Mouse (Mus musculus): ENCODE measurements around the gene Lias. TPM values are rescaled to one million over a fixed set of nuclear protein-coding genes. Genes with fewer than 3 reads are reported as not detected.

Lias gene
- polyA plus RNA-seq, 1 experiment, result 32.1 TPM

DNA sequence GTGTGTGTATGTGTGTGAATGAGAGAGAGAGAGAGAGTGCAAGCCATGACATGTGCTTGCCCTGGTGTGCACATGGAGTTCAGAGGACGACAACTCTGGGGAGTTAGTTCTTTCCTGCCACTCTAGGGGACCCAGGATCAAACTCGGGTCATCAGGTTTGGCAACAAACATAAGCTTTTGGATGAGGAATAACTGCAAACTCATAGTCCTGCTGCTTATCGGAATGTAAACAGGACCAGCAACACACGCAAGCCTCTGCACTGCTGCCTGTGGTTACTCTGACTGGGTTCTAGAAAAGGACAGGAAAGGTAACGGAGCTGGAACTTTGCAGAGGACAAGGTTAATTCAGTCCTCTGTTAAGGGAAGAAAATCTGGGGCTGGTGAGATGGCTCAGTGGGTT, 34.0 kb downstream of the Lias start:
- H3K4me1 ChIP-seq (ENCODE audit: control insufficient read depth, insufficient read depth, low read length), result no peaks in the 10 kb centered on the region
- no peaks in the 10 kb centered on the region for H3K27me3 ChIP-seq (ENCODE audit: control insufficient read depth, insufficient read depth, low read length)
- TF ChIP-seq CTCF (IDR thresholded peaks at IDR 0.05; ENCODE audit: control insufficient read depth, insufficient read depth, insufficient replicate concordance, low read depth, low read length) (no peak), POLR2A (IDR thresholded peaks at IDR 0.05; ENCODE audit: control insufficient read depth, low read depth, low read length) (no peak)
- H3K4me3 ChIP-seq (ENCODE audit: control insufficient read depth, low read depth, low read length), result no peak overlapping the region
- no peak overlapping the region for H3K27ac ChIP-seq (ENCODE audit: control insufficient read depth, insufficient read depth, low read depth, low read length)
- no peaks in the 10 kb centered on the region; the same call in 1 of the 2 replicates for H3K36me3 ChIP-seq (ENCODE audit: control insufficient read depth, insufficient read depth, low read length)

DNA sequence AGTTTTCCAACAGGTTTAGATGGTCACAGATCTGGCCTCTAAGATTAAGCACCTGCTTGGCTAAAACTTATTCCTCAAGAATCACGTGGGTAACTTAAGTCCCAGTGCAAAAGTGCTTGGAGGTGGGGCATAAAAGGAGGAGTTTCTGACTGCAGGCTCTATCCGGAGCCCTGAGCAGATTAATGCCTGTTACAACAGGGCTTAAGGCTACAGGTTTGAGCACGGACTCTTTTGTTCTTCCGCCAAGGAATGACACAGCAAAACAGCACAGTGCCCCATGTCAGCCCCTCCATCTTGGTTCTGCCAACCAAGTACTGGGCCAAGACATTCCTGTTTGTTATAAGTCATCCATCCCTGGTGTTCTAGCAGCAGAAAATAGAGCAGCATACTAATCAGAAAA, 37.0 kb downstream of the Lias start:
- Histone ChIP-seq H3K4me3 (ENCODE audit: control insufficient read depth, low read depth, low read length) (no peak overlapping the region), H3K27ac (ENCODE audit: control insufficient read depth, insufficient read depth, low read depth, low read length) (no peak overlapping the region), H3K36me3 (ENCODE audit: control insufficient read depth, insufficient read depth, low read length) (no peaks in the 10 kb centered on the region), H3K27me3 (ENCODE audit: control insufficient read depth, insufficient read depth, low read length) (no peaks in the 10 kb centered on the region), H3K4me1 (ENCODE audit: control insufficient read depth, insufficient read depth, low read length) (no peaks in the 10 kb centered on the region)
- TF ChIP-seq CTCF (IDR thresholded peaks at IDR 0.05; ENCODE audit: control insufficient read depth, insufficient read depth, insufficient replicate concordance, low read depth, low read length) (no peak), POLR2A (IDR thresholded peaks at IDR 0.05; ENCODE audit: control insufficient read depth, low read depth, low read length) (no peak)

DNA sequence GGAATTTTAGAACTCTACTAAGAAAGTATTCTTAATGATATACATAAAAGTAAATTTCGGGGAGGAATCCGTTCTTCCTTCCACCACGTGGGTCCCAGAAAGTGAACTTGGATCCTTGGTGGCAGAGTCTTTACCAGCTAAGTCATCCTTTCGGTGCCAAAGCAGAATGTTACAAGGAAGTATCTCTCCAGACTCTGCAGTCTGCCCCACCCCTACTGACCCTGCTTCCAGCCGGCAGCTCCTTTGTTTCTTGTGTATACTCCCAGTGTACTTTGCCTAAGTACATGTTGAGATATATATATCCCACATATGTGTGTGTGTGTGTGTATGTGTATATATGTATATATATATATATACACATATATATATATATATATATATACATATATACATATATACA, 38.1 kb downstream of the Lias start:
- Histone ChIP-seq H3K27me3 (ENCODE audit: control insufficient read depth, insufficient read depth, low read length) (no peaks in the 10 kb centered on the region), H3K27ac (ENCODE audit: control insufficient read depth, insufficient read depth, low read depth, low read length) (no peak overlapping the region), H3K4me3 (ENCODE audit: control insufficient read depth, low read depth, low read length) (no peak overlapping the region), H3K4me1 (ENCODE audit: control insufficient read depth, insufficient read depth, low read length) (no peaks in the 10 kb centered on the region), H3K36me3 (ENCODE audit: control insufficient read depth, insufficient read depth, low read length) (no peaks in the 10 kb centered on the region)
- TF ChIP-seq POLR2A (IDR thresholded peaks at IDR 0.05; ENCODE audit: control insufficient read depth, low read depth, low read length), result no peak

DNA sequence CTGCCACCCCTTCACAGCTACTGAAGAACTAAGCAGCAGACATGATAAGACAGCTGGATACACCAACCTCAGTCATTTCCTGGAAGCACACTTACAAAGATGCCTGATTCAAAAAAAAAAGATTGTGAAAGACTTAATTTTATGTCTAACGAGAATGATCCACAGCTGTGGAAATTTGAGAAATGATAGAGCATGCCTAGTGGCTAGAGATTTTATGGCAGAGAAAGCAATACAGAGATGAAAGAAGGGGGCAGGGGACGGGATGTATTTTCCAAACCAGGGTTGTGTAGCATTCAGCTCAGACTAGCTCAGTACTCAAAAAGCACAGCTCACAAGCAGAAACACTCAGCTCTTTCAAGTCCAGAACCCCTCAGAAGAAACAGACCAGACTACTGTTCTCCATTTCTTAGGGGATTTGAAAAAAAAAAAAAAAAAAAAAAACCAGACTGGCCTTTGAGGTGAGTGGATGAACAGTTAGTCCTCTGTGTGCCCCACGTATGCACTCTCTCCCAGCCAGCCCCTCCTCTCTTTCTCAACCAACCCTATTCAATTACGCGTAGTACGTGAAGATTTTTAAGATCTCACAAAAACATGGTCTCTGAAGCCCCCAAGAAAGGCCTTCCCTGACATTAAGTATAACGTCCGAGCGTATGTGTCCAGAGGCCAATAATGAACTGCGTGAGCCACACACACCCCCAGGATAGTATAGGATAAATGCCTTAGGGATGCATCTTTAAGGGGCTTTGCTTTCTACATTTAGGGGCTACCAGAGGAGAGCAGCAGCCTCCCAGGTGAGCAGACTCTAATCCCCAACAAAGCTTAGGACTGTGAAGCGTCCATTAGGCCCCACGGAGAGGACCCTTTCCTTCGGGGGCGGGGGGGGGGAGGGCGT, 43.4 kb downstream of the Lias start:
- Histone ChIP-seq H3K4me3 (ENCODE audit: control insufficient read depth, low read depth, low read length) (peak overlapping the region; percentile 91), H3K27ac (ENCODE audit: control insufficient read depth, insufficient read depth, low read depth, low read length) (no peak overlapping the region), H3K27me3 (ENCODE audit: control insufficient read depth, insufficient read depth, low read length) (no peaks in the 10 kb centered on the region), H3K4me1 (ENCODE audit: control insufficient read depth, insufficient read depth, low read length) (peaks cover 7% of the 10 kb centered on the region), H3K36me3 (ENCODE audit: control insufficient read depth, insufficient read depth, low read length) (no peaks in the 10 kb centered on the region)
- TF ChIP-seq CTCF (IDR thresholded peaks at IDR 0.05; ENCODE audit: control insufficient read depth, insufficient read depth, insufficient replicate concordance, low read depth, low read length) (no peak), POLR2A (IDR thresholded peaks at IDR 0.05; ENCODE audit: control insufficient read depth, low read depth, low read length) (no peak)

DNA sequence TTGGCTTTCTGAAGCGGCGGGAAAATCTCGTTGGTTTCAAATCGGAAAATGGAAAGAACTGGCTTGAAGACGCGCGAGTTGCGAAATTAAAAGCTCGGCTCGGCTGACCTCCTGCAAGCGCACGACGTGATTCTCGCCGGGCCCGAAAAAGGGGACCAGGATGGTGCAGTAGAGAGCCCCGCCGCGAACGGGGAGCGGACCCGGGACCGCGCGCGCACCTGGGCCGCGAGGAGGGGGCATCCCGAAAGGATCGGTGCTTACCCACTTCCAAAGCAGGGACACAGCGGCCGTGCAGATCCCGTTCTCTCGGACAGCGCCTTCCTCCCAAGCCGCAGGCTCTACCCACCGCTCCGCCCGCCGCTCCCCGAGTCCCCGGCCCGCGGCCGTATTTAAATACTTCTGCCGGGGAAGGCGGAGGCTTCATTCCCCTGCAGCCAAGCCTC, 44.1 kb downstream of the Lias start:
- TF ChIP-seq CTCF (IDR thresholded peaks at IDR 0.05; ENCODE audit: control insufficient read depth, insufficient read depth, insufficient replicate concordance, low read depth, low read length), result no peak
- no peak for TF ChIP-seq POLR2A (IDR thresholded peaks at IDR 0.05; ENCODE audit: control insufficient read depth, low read depth, low read length)
- Histone ChIP-seq H3K27ac (ENCODE audit: control insufficient read depth, insufficient read depth, low read depth, low read length) (no peak overlapping the region), H3K27me3 (ENCODE audit: control insufficient read depth, insufficient read depth, low read length) (no peaks in the 10 kb centered on the region), H3K4me3 (ENCODE audit: control insufficient read depth, low read depth, low read length) (peak overlapping the region; percentile 91), H3K36me3 (ENCODE audit: control insufficient read depth, insufficient read depth, low read length) (no peaks in the 10 kb centered on the region), H3K4me1 (ENCODE audit: control insufficient read depth, insufficient read depth, low read length) (peaks cover 7% of the 10 kb centered on the region)

DNA sequence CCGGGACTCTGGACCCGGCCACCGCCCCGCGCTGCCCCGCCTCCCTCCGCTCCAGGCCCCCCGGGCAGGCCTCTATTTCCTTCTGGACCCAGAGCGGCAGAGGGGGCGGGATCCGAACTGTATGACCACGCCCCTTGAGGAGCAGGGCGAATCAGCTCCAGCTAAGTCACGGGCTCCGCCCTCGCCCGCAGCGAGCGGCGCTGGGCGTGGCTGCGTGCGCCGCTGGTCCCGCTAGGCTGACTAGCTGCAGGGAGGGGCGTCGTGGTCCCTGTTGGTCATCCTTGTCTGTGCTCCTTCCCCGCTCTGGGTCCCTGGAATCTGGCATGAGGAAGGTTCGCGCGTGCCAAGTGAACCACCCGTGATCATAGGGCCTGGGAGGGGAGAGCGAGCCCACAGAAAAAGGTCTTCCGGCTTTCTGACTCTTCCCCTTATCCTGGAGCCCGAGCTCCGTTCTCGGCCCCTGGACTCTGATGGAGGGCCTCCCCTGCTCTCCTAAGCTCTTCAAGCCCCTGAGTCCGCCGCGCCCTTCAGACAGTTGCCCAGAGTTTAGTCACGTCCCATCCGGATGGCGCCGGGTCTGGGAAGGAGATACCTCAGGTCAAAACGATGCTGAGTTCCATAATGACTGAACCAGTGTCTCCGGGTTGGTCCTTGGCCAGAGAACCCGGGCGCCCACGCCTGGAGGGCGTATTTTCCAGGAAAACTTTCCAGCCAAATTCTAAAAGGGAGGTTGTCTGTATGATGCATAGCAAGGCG, 44.7 kb downstream of the Lias start, which contains the start of gene Ugdh:
Ugdh (minus strand) TSS at position 144 of the 756 bp plus-strand sequence.
- Histone ChIP-seq H3K27me3 (ENCODE audit: control insufficient read depth, insufficient read depth, low read length) (no peaks in the 10 kb centered on the region), H3K4me1 (ENCODE audit: control insufficient read depth, insufficient read depth, low read length) (peaks cover 7% of the 10 kb centered on the region), H3K27ac (ENCODE audit: control insufficient read depth, insufficient read depth, low read depth, low read length) (peak within 1 kb of the TSS; percentile 78), H3K4me3 (ENCODE audit: control insufficient read depth, low read depth, low read length) (peak within 1 kb of the TSS; percentile 93), H3K36me3 (ENCODE audit: control insufficient read depth, insufficient read depth, low read length) (no peaks in the 10 kb centered on the region)
- TF ChIP-seq CTCF (IDR thresholded peaks at IDR 0.05; ENCODE audit: control insufficient read depth, insufficient read depth, insufficient replicate concordance, low read depth, low read length) (no peak), POLR2A (IDR thresholded peaks at IDR 0.05; ENCODE audit: control insufficient read depth, low read depth, low read length) (peak; percentile 81)

DNA sequence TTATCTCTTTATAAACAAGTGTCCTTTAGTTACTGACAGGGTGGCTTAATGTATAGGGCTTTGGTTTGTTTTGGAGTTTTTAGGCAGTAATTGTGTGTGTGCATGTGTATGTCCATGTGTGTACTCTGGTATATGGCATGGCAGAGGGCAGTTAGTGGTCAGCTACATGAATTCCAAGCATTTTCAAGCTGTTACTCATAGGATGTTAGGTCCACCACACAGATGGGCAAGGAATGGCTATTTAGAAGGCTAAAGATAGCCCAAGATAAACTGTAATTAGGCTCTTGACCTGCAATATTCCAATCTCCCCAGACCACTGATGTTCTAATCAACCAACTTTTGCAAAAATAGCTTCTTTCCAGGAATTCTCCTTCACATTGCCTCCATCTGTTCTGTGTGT, 46.7 kb downstream of the Lias start:
- TF ChIP-seq POLR2A (IDR thresholded peaks at IDR 0.05; ENCODE audit: control insufficient read depth, low read depth, low read length), result no peak
- no peak for TF ChIP-seq CTCF (IDR thresholded peaks at IDR 0.05; ENCODE audit: control insufficient read depth, insufficient read depth, insufficient replicate concordance, low read depth, low read length)
- Histone ChIP-seq H3K4me1 (ENCODE audit: control insufficient read depth, insufficient read depth, low read length) (peaks cover 7% of the 10 kb centered on the region), H3K36me3 (ENCODE audit: control insufficient read depth, insufficient read depth, low read length) (no peaks in the 10 kb centered on the region)

More for the DNA sequence above, 46.7 kb downstream of the Lias start:
- Histone ChIP-seq H3K27ac (ENCODE audit: control insufficient read depth, insufficient read depth, low read depth, low read length) (no peak overlapping the region), H3K27me3 (ENCODE audit: control insufficient read depth, insufficient read depth, low read length) (no peaks in the 10 kb centered on the region), H3K4me3 (ENCODE audit: control insufficient read depth, low read depth, low read length) (no peak overlapping the region)

Measured in testis, adult 2 months (tissue).